Mouse (Mus musculus): ENCODE data around the gene Olfr1349. TPM values are rescaled to one million over a fixed set of nuclear protein-coding genes. Genes with fewer than 3 reads are reported as not detected.
"Not testable (repeated sequence)": the region's sequence is repeated elsewhere in the genome, so short reads cannot be mapped to it uniquely, and the experiment has no call there.

Olfr1349 gene
- total and polyA plus RNA-seq, 2 experiments from 2014 or later, result 0.08 TPM; not detected in 1

DNA sequence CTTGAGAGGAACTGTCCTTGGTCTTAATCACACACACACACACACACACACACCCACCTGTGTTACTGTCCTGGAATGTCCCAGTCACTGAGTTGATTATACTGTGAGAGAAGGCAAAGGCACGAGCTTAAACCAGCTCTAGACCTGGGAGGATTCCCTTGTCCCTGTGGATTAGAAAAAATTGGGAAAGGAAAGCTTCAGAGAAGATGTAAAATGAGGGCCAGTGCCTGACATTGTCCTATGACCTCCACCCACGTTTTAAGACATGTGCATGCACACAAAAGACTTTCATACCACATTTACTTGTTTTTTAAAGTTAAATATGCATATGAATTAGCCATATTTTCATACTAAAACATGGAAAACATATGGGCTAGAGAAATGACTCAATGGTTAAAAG, 35.9 kb downstream of the Olfr1349 start, which contains the start of gene Olfr5:
Gene Olfr5 (minus strand): TSS at position 101 of the 400 bp plus-strand sequence.
- Histone ChIP-seq H3K27me3 (ENCODE audit: insufficient read depth, low read length) (no peaks in the 10 kb centered on the region), H3K4me1 (ENCODE audit: insufficient read depth, low read length) (no peaks in the 10 kb centered on the region), H3K27ac (no peak within 1 kb of the TSS), H3K4me3 (ENCODE audit: low read length) (no peak within 1 kb of the TSS), H3K9me3 (ENCODE audit: low read length) (no peaks in the 10 kb centered on the region), H3K36me3 (ENCODE audit: insufficient read depth, low read length) (no peaks in the 10 kb centered on the region), H3K9ac (replicated peaks; ENCODE audit: low read length) (no peak within 1 kb of the TSS), H3K4me2 (ENCODE audit: low read depth, low read length) (no peak within 1 kb of the TSS)
- 34% methylated on average over 2 of the region's 2 CpGs for WGBS
- no peak for TF ChIP-seq CTCF (IDR thresholded peaks at IDR 0.05; ENCODE audit: low read depth)
- DNase-seq (ENCODE audit: low spot score) (no peak), ATAC-seq (no peak)

DNA sequence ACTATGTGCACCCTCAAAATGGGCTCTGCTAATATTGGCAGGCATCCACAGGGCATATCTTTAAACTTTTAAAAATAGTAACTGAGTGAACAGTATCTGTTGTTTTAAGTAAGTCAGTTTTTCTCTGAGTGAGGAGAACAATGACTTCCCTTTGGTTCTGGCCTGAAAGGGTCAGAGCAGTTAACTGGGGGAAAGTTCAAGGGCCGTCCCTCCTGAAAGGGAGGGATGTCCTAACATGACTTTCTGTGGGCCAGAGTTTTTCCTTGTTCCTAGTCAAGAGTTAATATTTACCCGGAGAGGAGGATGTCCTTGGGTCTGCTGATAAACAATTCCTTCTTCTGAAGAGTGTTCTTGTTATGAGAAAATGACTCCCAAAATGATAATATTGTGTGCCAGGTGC, 45.1 kb downstream of the Olfr1349 start:
- not testable (repeated sequence) for DNase-seq (ENCODE audit: low spot score); H3K4me2 ChIP-seq (ENCODE audit: low read depth, low read length); H3K9me3 ChIP-seq (ENCODE audit: low read length); H3K4me1 ChIP-seq (ENCODE audit: insufficient read depth, low read length); H3K36me3 ChIP-seq (ENCODE audit: insufficient read depth, low read length); H3K9ac ChIP-seq (replicated peaks; ENCODE audit: low read length); H3K27ac ChIP-seq; H3K27me3 ChIP-seq (ENCODE audit: insufficient read depth, low read length); H3K4me3 ChIP-seq (ENCODE audit: low read length); ATAC-seq
- WGBS, result 65% methylated on average over 2 of the region's 2 CpGs

GRCm38 (mm10) chr7:6466951-6467350, 55.8 kb downstream of the Olfr1349 start, which contains the start of gene Olfr1346:
Olfr1346 (plus strand) TSS chr7:6467101.
- Histone ChIP-seq H3K4me1 (ENCODE audit: insufficient read depth, low read length) (no peaks in the 10 kb centered on the region), H3K4me2 (ENCODE audit: low read depth, low read length) (no peak within 1 kb of the TSS), H3K9ac (replicated peaks; ENCODE audit: low read length) (no peak within 1 kb of the TSS), H3K27ac (no peak within 1 kb of the TSS), H3K9me3 (ENCODE audit: low read length) (no peaks in the 10 kb centered on the region), H3K27me3 (ENCODE audit: insufficient read depth, low read length) (no peaks in the 10 kb centered on the region), H3K36me3 (ENCODE audit: insufficient read depth, low read length) (no peaks in the 10 kb centered on the region), H3K4me3 (ENCODE audit: low read length) (no peak within 1 kb of the TSS)
- no peak for TF ChIP-seq CTCF (IDR thresholded peaks at IDR 0.05; ENCODE audit: low read depth)
- DNase-seq (ENCODE audit: low spot score), result no peak
- ATAC-seq, result no peak

Other genes starting within 250 kb of the Olfr1349 start
- 3.2 and 4.2 TPM in 2 replicates for gene Zfp667, start 236.4 kb downstream of the Olfr1349 start, total RNA-seq (2014; rRNA removed)
- 12.0 and 15.3 TPM in 2 replicates for gene Zfp667, start 236.4 kb downstream of the Olfr1349 start, polyA plus RNA-seq (2015; fragmentation: Nextera tagmentation; extraction: Ambion mirVana)
- 5.8 and 9.5 TPM in 2 replicates for gene Zfp583, start 191.7 kb downstream of the Olfr1349 start, total RNA-seq (2014; rRNA removed)
- gene Zfp583, start 191.7 kb downstream of the Olfr1349 start, polyA plus RNA-seq (2015; fragmentation: Nextera tagmentation; extraction: Ambion mirVana), result 15.0 and 17.6 TPM in 2 replicates
- gene Gm3854, start 179.2 kb downstream of the Olfr1349 start, total RNA-seq (2014; rRNA removed), result 2.7 and 3.1 TPM in 2 replicates
- gene Gm3854, start 179.2 kb downstream of the Olfr1349 start, polyA plus RNA-seq (2015; fragmentation: Nextera tagmentation; extraction: Ambion mirVana), result 4.6 and 5.0 TPM in 2 replicates
- 1.3 and 2.6 TPM in 2 replicates for gene Zfp78, start 159.7 kb downstream of the Olfr1349 start, total RNA-seq (2014; rRNA removed)
- 1.8 and 2.8 TPM in 2 replicates for gene Zfp78, start 159.7 kb downstream of the Olfr1349 start, polyA plus RNA-seq (2015; fragmentation: Nextera tagmentation; extraction: Ambion mirVana)
- 6.2 and 11.2 TPM in 2 replicates for gene Zfp28, start 139.7 kb downstream of the Olfr1349 start, total RNA-seq (2014; rRNA removed)
- gene Zfp28, start 139.7 kb downstream of the Olfr1349 start, polyA plus RNA-seq (2015; fragmentation: Nextera tagmentation; extraction: Ambion mirVana), result 18.1 and 18.2 TPM in 2 replicates
- 16.9 and 18.2 TPM in 2 replicates for gene Smim17, start 124.2 kb downstream of the Olfr1349 start, total RNA-seq (2014; rRNA removed)
- gene Smim17, start 124.2 kb downstream of the Olfr1349 start, polyA plus RNA-seq (2015; fragmentation: Nextera tagmentation; extraction: Ambion mirVana), result 6.2 and 7.7 TPM in 2 replicates
- gene Gm20715, start 112.7 kb downstream of the Olfr1349 start, total RNA-seq (2014; rRNA removed), result 0.26 TPM in 1 of 2 replicates, not detected in the other
- gene Gm20715, start 112.7 kb downstream of the Olfr1349 start, polyA plus RNA-seq (2015; fragmentation: Nextera tagmentation; extraction: Ambion mirVana), result 0.04 TPM in 1 of 2 replicates, not detected in the other
- 2.4 and 4.8 TPM in 2 replicates for gene Olfr1344, start 84.3 kb downstream of the Olfr1349 start, total RNA-seq (2014; rRNA removed)
- 0.23 and 0.32 TPM in 2 replicates for gene Olfr1344, start 84.3 kb downstream of the Olfr1349 start, polyA plus RNA-seq (2015; fragmentation: Nextera tagmentation; extraction: Ambion mirVana)
- not detected in 2 replicates for gene Olfr1336, start 66.8 kb downstream of the Olfr1349 start, total RNA-seq (2014; rRNA removed)
- gene Olfr1336, start 66.8 kb downstream of the Olfr1349 start, polyA plus RNA-seq (2015; fragmentation: Nextera tagmentation; extraction: Ambion mirVana), result not detected in 2 replicates
- not detected in 2 replicates for gene Olfr1346, start 55.8 kb downstream of the Olfr1349 start, total RNA-seq (2014; rRNA removed)
- gene Olfr1346, start 55.8 kb downstream of the Olfr1349 start, polyA plus RNA-seq (2015; fragmentation: Nextera tagmentation; extraction: Ambion mirVana), result not detected in 2 replicates
- gene Olfr5, start 36.0 kb downstream of the Olfr1349 start, total RNA-seq (2014; rRNA removed), result not detected in 2 replicates
- not detected in 2 replicates for gene Olfr5, start 36.0 kb downstream of the Olfr1349 start, polyA plus RNA-seq (2015; fragmentation: Nextera tagmentation; extraction: Ambion mirVana)
- not detected in 2 replicates for gene Olfr1347, start 23.2 kb downstream of the Olfr1349 start, total RNA-seq (2014; rRNA removed)
- not detected in 2 replicates for gene Olfr1347, start 23.2 kb downstream of the Olfr1349 start, polyA plus RNA-seq (2015; fragmentation: Nextera tagmentation; extraction: Ambion mirVana)
- gene Olfr1348, start 14.2 kb downstream of the Olfr1349 start, total RNA-seq (2014; rRNA removed), result not detected in 2 replicates
- not detected in 2 replicates for gene Olfr1348, start 14.2 kb downstream of the Olfr1349 start, polyA plus RNA-seq (2015; fragmentation: Nextera tagmentation; extraction: Ambion mirVana)
- gene Olfr1350, start 41.9 kb upstream of the Olfr1349 start, total RNA-seq (2014; rRNA removed), result not detected in 2 replicates
- gene Olfr1350, start 41.9 kb upstream of the Olfr1349 start, polyA plus RNA-seq (2015; fragmentation: Nextera tagmentation; extraction: Ambion mirVana), result not detected in 2 replicates
- gene Zim1, start 173.5 kb upstream of the Olfr1349 start, total RNA-seq (2014; rRNA removed), result 26.2 and 30.8 TPM in 2 replicates
- 4.2 and 6.3 TPM in 2 replicates for gene Zim1, start 173.5 kb upstream of the Olfr1349 start, polyA plus RNA-seq (2015; fragmentation: Nextera tagmentation; extraction: Ambion mirVana)
- gene Peg3, start 207.5 kb upstream of the Olfr1349 start, total RNA-seq (2014; rRNA removed), result 122 and 132 TPM in 2 replicates
- gene Peg3, start 207.5 kb upstream of the Olfr1349 start, polyA plus RNA-seq (2015; fragmentation: Nextera tagmentation; extraction: Ambion mirVana), result 67.6 and 75.5 TPM in 2 replicates
- 67.4 and 69.2 TPM in 2 replicates for gene Usp29, start 207.6 kb upstream of the Olfr1349 start, total RNA-seq (2014; rRNA removed)
- 30.4 and 32.1 TPM in 2 replicates for gene Usp29, start 207.6 kb upstream of the Olfr1349 start, polyA plus RNA-seq (2015; fragmentation: Nextera tagmentation; extraction: Ambion mirVana)

Measured in hindbrain, postnatal 0 days (tissue).